Mouse (Mus musculus): ENCODE data around the gene Ubl7.

Gene Ubl7

DNA sequence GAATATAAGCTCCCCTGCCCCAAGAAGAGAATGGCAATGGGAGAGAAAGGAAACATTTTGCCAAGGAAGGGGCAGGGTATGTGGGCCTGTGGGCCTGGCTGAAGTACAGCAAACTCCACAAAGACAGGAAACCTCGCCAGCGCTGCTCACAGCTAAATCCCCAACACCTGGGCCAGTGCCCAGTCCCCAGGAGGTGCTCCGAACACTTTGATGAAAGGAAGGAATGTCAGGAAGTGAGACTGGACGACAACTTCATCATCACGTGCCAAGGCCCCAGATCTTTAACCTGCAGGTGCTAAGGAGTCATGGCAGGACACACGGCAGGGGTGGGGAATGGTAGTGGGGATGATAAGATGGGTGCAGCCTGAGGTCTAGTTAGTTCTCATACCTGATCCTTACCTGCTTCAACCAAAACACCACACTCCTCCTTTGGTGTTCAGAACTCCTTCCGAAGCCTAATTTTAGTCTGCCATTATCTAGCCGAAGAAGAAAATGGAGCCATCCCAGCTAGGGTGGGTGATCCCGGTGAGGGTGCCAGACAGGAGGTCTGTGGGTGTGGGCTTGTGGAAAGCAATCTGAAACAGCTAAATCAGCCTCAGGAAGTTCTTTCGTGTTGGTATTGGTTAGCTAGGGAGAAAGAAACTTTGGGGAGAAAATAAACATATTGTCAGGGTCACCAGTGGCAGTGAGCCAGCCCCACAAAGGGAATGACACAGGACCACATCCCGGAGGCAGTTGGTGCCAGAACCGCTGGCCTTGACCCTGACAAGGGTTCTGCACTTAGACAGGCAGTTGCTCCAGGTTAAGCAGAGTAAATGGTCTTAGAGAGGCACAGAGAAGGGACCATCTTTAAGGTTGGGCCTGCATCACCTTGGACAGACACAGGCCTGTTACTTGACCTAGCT, 54.8 kb downstream of the Ubl7 start:
- DNase-seq (ENCODE audit: low read depth, low spot score) = no peak

GRCm38 (mm10) chr9:57967237-57967960, 56.6 kb downstream of the Ubl7 start:
- DNase-seq (ENCODE audit: low read depth, low spot score) = no peak

GRCm38 (mm10) chr9:57968166-57968771, 57.5 kb downstream of the Ubl7 start:
- DNase-seq (ENCODE audit: low read depth, low spot score) = no peak

- DNase-seq (ENCODE audit: low read depth, low spot score) = no peak
Observed at GRCm38 (mm10) chr9:57968783-57969542, 58.2 kb downstream of the Ubl7 start.

DNA sequence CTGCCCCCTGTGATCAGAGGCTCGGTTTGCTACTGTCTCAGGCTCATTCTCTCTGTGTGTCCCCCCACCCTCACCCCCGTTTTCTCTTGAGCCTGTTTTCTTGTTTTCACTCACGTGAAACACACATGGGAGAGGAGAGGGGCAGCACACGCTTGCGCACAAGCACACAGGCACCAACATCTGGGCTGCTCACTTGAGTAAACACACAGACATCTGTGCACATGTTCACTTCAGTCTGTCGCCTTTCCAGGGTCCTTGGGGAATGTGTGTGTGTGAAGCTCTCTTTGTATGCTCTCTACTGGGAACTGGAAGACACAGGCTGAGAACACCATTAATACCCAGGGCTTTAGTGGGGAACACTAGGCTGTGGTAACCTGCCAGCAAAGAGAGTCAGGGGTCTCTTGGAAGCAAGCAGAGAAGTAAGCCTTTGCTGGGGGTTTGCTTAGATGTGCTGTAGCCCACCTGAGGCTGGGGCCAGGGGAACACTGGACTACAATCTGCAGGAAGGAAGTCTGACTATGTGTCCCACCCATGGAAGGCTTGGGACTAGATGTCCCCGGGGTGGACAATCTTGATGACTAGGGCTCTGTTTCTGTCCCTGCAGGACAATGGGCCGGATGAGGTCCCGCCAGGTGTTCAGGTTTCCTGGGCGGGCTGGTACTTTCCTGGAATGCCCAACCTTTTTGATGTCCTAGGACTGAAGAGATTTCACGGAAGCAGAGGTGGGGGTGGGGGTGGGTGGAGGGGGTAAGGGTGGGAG, 59.1 kb downstream of the Ubl7 start:
- DNase-seq (ENCODE audit: low read depth, low spot score) = no peak

GRCm38 (mm10) chr9:57971413-57971812, 60.6 kb downstream of the Ubl7 start:
- no peak for DNase-seq (ENCODE audit: low read depth, low spot score)

- DNase-seq (ENCODE audit: low read depth, low spot score) = no peak
Observed at GRCm38 (mm10) chr9:57972141-57972591, 61.4 kb downstream of the Ubl7 start.

DNA sequence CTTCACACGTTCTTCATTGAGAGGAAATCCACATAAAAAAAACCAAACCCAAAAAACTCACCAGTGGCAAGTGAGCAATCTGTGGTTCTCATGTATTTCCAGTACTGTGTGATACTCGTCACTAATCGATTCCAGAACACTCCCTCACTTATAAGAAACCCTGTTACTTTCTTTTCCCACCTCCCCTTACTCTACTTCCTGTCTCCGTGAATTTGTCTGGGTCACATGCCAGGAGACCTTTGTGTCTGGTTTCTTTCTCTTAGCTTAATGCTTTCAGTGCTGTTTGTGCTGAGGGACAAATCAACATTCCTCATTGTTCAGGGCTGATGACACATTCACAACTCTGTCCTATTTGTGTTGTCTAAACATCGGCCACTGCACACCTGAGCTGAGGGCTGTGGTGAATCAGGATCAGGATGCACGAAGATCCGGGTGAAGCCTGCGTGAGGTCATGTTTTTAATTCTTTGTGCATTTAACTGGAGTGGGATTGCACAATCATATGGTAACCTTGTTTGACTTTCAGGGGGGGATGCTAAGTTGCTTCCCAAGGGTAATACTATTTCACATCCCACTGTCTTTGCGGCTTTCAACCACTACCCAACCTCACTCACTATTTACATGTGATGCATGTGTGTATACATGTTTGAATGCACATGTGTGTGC, 62.1 kb downstream of the Ubl7 start:
- no peak for DNase-seq (ENCODE audit: low read depth, low spot score)

- DNase-seq (ENCODE audit: low read depth, low spot score) = no peak
Observed at GRCm38 (mm10) chr9:57973440-57974066, 62.8 kb downstream of the Ubl7 start.

- no peak for DNase-seq (ENCODE audit: low read depth, low spot score)
Observed at GRCm38 (mm10) chr9:57974221-57974620, 63.4 kb downstream of the Ubl7 start.

GRCm38 (mm10) chr9:57975200-57975821, 64.5 kb downstream of the Ubl7 start:
- DNase-seq (ENCODE audit: low read depth, low spot score) = no peak

DNA sequence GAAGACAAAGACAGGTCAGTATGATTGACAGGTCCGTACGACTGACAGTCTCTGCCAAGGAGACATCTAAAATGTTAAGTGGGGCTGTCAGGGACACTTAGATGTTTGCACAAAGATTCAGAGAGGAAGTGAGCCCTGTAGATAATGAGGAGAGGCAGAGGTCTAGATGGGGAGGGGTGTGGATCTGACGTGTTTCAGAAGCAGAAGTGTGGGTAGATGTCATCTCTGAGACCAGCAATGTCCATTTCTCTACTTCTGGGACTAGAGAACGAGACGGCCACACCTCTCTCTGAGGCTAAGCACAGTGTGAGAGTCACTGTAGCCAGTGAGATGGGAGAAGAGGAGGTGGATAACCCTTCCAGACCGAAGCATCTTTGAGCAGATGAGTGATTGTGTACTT, 67.2 kb downstream of the Ubl7 start:
- no peak for DNase-seq (ENCODE audit: low read depth, low spot score)

GRCm38 (mm10) chr9:57978858-57979257, 68.1 kb downstream of the Ubl7 start:
- DNase-seq (ENCODE audit: low read depth, low spot score) = no peak
